Mouse (Mus musculus): Measurements from ENCODE around the gene Gm7102. TPM values are rescaled to one million over a fixed set of nuclear protein-coding genes. Genes with fewer than 3 reads are reported as not detected.

Gm7102 gene
- polyA plus RNA-seq, 1 experiment from 2014 or later: 0.10 TPM

DNA sequence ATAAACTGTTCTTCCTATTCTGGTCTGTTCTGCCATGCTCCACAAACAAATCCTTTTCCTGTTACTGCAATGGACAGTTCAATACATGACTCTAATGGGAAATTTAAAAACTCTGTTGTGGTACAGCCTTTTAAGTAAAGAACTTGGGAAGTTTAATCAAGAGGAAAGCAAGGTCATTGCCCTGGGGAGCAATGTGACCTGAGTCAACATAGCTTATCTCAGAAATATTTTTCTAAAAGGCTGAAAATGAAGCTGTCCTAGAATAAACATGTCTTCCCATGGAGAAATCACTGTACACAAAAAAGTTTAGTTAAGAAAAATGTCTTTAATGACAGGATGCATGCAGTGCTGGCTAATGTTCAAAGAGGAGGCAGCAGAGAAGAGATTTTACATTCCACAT, 37.5 kb downstream of the Gm7102 start:
- no peak for DNase-seq (ENCODE audit: low spot score)
- H3K4me1 ChIP-seq: peaks cover 16% of the 10 kb centered on the region
- H3K4me3 ChIP-seq: no peak overlapping the region
- H3K36me3 ChIP-seq (replicated peaks): peaks cover 14% of the 10 kb centered on the region; the same call in 1 of the 2 replicates
- no peaks in the 10 kb centered on the region for H3K27me3 ChIP-seq (replicated peaks; ENCODE audit: low read depth, poor library complexity, severe bottlenecking)
- H3K27ac ChIP-seq (replicated peaks): no peak overlapping the region
- H3K9me3 ChIP-seq: no peaks in the 10 kb centered on the region

DNA sequence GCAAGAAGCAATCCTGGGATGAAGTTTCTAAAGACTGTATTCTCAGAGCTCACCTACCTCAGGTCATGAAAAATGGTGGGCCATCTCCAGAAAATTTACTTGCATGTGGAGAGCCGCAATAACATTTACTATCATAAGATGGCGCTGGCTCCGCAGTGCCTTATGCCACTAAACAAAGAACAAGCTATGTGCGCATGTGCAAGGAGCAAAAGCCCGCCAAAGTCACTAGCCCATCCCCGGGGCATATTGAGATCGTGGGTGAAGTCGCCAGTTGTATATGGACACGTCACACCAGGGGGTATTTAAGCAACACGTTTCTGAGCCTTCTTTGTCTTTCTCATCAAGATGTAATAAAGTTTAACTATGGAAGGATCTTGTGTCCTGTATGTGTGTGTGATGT, 45.0 kb downstream of the Gm7102 start:
- no peak overlapping the region for H3K27ac ChIP-seq (replicated peaks)
- no peaks in the 10 kb centered on the region for H3K27me3 ChIP-seq (replicated peaks; ENCODE audit: low read depth, poor library complexity, severe bottlenecking)
- WGBS: 90% methylated on average over 10 of the region's 10 CpGs
- no peak for DNase-seq (ENCODE audit: low spot score)
- H3K4me3 ChIP-seq: no peak overlapping the region
- H3K4me1 ChIP-seq: no peaks in the 10 kb centered on the region
- no peaks in the 10 kb centered on the region; the same call in 1 of the 2 replicates for H3K9me3 ChIP-seq
- peaks cover 30% of the 10 kb centered on the region for H3K36me3 ChIP-seq (replicated peaks)

Other genes starting within 250 kb of the Gm7102 start
- gene Zfp950, start 35.5 kb downstream of the Gm7102 start, polyA plus RNA-seq (2016; fragmentation: Nextera tagmentation; extraction: Ambion mirVana): 27.7 and 35.2 TPM in 2 replicates
- not detected in 2 replicates for gene Gm6020, start 7.6 kb upstream of the Gm7102 start, polyA plus RNA-seq (2016; fragmentation: Nextera tagmentation; extraction: Ambion mirVana)
- gene Csf2ra, start 52.1 kb upstream of the Gm7102 start, polyA plus RNA-seq (2016; fragmentation: Nextera tagmentation; extraction: Ambion mirVana): 13.6 and 16.3 TPM in 2 replicates
- not detected in 2 replicates for gene Gm21060, start 120.8 kb upstream of the Gm7102 start, polyA plus RNA-seq (2016; fragmentation: Nextera tagmentation; extraction: Ambion mirVana)

Data from embryonic facial prominence, embryonic 10.5 days (tissue).